Mouse (Mus musculus): ENCODE measurements around the gene Sox5. TPM values are rescaled to one million over a fixed set of nuclear protein-coding genes. Genes with fewer than 3 reads are reported as not detected.

Sox5 gene
- 0.87 TPM for polyA plus RNA-seq (2015; fragmentation: Illumina TruSeq; extraction: RNeasy Lipid Tissue Mini Kit (QIAGEN cat#74804); ENCODE audit: insufficient read depth, low read depth, low replicate concordance)

GRCm38 (mm10) chr6:144781431-144782030 is at the start of gene Sox5:
Sox5 (minus strand) TSS chr6:144781977.

